Mouse (Mus musculus): ENCODE measurements at regions not wholly inside any gene's neighbourhood (a gene's known extent, or its start where the extent isn't known, plus 50 kb on each side); places are given as distances from the start of the nearest gene placed in this dataset.

DNA sequence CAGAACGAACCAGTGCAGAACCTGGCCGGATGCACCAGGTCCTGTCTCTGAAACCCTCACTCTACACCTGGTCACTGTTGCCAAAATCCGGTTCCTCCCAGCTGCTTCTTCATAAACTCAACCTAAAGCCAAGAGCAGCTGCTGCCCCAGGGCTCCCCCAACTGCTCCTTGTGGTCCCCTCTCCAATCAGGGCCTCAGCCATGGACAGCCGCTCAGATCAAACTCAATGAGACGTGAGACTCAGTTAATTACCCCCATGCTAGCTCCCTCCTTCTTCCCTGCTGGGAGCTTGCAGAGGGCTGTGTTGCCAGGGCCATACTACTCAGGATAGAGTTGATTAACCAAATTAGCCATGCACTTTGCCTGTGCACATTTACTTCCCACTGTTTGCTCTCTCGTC, 240.8 kb upstream of the Pard3b start:
- Histone ChIP-seq H3K9me3 (no peaks in the 10 kb centered on the region), H3K4me3 (no peak overlapping the region), H3K4me1 (peaks cover 4% of the 10 kb centered on the region; the same call in 1 of the 2 replicates), H3K27me3 (ENCODE audit: insufficient read depth, poor library complexity, severe bottlenecking) (no peaks in the 10 kb centered on the region), H3K27ac (no peak overlapping the region), H3K36me3 (no peaks in the 10 kb centered on the region)
- DNase-seq (ENCODE audit: low spot score): no peak
- 59% methylated on average over 6 of the region's 6 CpGs for WGBS

DNA sequence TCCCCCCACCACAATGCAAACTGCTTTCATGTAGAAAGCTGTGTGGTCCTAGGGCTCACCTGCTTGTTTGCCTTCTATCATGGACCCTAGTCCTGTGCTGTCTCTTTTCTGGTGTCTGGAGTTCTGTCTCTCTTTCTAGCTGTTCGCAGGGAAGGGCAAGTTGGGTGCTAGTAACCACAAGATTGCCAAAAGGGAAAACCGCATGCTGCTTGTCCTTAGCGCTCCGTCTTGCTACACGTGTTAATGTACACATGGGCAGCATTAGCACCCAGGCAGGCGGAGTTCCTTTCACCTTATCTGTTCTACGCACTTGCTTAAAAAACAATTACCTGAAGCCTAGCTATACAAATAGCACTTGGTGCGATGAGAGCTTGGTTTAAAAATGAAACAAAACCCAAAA, 236.3 kb upstream of the Pard3b start:
- no peak overlapping the region for H3K27ac ChIP-seq
- WGBS: 52% methylated on average over 8 of the region's 8 CpGs
- H3K4me3 ChIP-seq: peak overlapping the region; percentile 22
- H3K36me3 ChIP-seq: no peaks in the 10 kb centered on the region
- H3K27me3 ChIP-seq (ENCODE audit: insufficient read depth, poor library complexity, severe bottlenecking): no peaks in the 10 kb centered on the region
- no peaks in the 10 kb centered on the region for H3K9me3 ChIP-seq
- peaks cover 4% of the 10 kb centered on the region; the same call in 1 of the 2 replicates for H3K4me1 ChIP-seq
- no peak for DNase-seq (ENCODE audit: low spot score)

DNA sequence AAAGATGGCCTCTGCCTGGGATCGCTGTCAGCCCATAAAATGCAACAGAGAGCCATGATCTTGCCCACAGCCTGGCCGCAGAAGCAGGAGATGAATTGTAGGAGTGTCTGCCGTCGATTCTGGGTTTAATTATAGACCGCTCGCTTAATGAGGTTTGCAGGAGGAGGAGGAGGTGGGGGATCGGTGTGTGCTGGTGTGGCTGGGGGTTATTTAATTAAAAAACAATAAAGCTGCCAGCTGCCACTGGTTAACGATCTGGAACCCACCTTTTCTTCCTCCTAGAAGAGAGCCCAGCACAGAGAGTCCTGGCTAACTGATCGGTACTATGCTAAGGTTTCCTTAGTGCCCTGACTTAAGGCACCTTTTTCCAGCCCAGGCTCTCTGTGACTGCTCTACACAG, 231.4 kb upstream of the Pard3b start:
- peaks cover 3% of the 10 kb centered on the region; the same call in 1 of the 2 replicates for H3K4me1 ChIP-seq

DNA sequence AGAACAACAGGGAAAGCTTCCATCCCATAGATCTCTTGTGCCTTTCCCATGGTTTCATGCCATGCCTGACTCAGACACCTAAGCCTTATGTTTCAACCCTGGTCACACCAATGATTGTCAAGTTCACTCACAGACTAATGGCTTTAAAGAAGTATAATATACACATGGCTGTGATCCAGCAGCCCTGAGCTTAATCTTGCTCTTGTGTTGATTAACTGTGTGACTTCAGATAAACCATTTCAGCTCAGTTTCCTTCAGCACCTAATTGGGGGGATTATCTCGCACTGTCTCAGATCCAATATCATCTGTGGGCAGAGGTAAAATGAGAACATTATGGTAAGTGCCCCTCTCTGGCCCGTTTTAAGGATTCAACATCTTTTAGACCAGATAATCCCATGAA, 223.9 kb upstream of the Pard3b start:
- WGBS: 48% methylated on average over 2 of the region's 2 CpGs
- no peaks in the 10 kb centered on the region for H3K36me3 ChIP-seq

More for the DNA sequence above, 231.4 kb upstream of the Pard3b start:
- Histone ChIP-seq H3K36me3 (no peaks in the 10 kb centered on the region), H3K27me3 (ENCODE audit: insufficient read depth, poor library complexity, severe bottlenecking) (no peaks in the 10 kb centered on the region), H3K4me3 (no peak overlapping the region), H3K9me3 (no peaks in the 10 kb centered on the region), H3K27ac (no peak overlapping the region)
- 74% methylated on average over 9 of the region's 9 CpGs for WGBS
- DNase-seq (ENCODE audit: low spot score): no peak

DNA sequence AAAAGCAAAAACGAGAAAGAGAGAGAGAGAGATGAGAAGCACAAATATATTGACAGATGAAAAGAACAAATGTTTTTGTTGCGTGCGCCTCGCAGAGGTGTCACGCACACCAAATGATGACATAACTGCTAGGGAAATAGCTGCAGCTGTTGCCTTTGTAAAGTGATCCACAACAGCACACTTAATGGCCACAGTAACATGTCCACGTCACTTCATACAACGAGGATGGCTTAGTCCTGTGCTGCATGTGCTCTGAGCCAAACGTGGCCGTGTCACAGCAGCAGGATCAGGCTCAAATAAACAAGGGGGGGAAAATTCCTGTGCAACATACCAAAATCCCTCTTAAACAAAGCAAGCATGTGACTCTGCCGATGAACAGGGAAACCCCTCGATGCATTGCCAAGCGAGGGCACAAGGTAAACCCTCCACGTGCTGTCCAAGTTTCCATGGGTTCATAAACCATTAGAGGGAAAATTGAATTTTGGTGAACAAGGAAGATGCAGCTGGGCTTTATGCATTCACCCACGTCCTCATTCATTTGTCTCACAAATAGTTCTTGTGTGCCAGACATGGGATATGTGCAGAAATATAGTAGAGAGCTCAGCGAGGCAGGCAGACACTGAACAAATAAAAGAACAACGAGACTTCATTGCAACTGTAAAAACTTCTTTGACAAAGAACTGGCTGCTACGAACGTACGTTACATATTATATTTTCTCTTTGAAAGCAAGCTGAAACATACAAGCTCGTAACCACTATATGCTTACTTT, 223.0 kb upstream of the Pard3b start:
- Histone ChIP-seq H3K4me1 (no peaks in the 10 kb centered on the region), H3K27me3 (ENCODE audit: insufficient read depth, poor library complexity, severe bottlenecking) (no peaks in the 10 kb centered on the region), H3K27ac (no peak overlapping the region), H3K9me3 (no peaks in the 10 kb centered on the region), H3K36me3 (no peaks in the 10 kb centered on the region), H3K4me3 (no peak overlapping the region)
- DNase-seq (ENCODE audit: low spot score): no peak
- 81% methylated on average over 20 of the region's 20 CpGs for WGBS

More for the DNA sequence above, 223.9 kb upstream of the Pard3b start:
- H3K4me1 ChIP-seq: no peaks in the 10 kb centered on the region
- H3K27me3 ChIP-seq (ENCODE audit: insufficient read depth, poor library complexity, severe bottlenecking): no peaks in the 10 kb centered on the region
- no peak overlapping the region for H3K27ac ChIP-seq
- no peak for DNase-seq (ENCODE audit: low spot score)
- H3K9me3 ChIP-seq: no peaks in the 10 kb centered on the region
- no peak overlapping the region for H3K4me3 ChIP-seq

- Histone ChIP-seq H3K4me3 (no peak overlapping the region), H3K36me3 (no peaks in the 10 kb centered on the region), H3K9me3 (no peaks in the 10 kb centered on the region), H3K4me1 (no peaks in the 10 kb centered on the region), H3K27me3 (ENCODE audit: insufficient read depth, poor library complexity, severe bottlenecking) (no peaks in the 10 kb centered on the region), H3K27ac (no peak overlapping the region)
- 58% methylated on average over 5 of the region's 5 CpGs for WGBS
- DNase-seq (ENCODE audit: low spot score): no peak
Measured at GRCm38 (mm10) chr1:61418396-61418795, 220.2 kb upstream of the Pard3b start.

DNA sequence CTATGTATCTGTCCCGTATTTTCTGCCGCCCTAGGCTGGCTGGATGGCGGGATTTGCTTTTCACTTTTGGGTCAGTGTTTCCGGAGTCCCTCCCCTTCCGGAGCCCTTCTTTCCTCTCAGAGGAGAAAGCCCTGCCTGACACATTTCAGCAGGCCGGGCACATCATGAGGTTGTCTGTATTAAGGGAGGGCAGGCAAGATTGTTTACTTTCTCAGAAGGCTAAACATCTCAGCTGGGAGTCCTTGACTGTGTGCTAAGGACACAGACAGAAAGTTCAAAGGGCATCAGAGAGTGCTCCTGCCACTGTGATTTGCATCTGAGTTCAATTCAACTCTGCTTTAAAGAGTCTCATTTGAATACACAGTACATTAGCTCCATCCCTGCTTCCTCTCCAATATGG, 218.8 kb upstream of the Pard3b start:
- Histone ChIP-seq H3K4me1 (no peaks in the 10 kb centered on the region), H3K27ac (no peak overlapping the region), H3K9me3 (no peaks in the 10 kb centered on the region), H3K36me3 (no peaks in the 10 kb centered on the region), H3K4me3 (no peak overlapping the region), H3K27me3 (ENCODE audit: insufficient read depth, poor library complexity, severe bottlenecking) (no peaks in the 10 kb centered on the region)
- WGBS: 44% methylated on average over 6 of the region's 6 CpGs
- DNase-seq (ENCODE audit: low spot score): no peak

DNA sequence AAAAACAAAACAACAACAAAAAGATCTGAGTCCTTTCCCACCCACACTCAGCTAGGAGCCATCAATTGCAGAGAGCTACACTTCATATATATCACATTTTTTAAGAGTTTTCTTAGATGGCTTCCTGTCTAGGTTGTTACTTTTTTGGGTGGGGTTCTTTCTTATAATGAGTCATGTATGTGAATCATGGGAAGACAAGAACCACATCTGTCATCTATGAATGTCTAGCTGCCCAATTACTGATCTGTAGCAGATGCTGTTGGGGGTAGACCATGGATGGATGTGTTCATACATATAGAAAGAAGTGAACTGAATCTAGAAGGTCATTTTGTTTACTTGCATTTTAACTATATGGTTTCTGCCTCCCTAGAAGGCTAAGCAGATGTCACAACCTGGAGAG, 215.4 kb upstream of the Pard3b start:
- H3K4me3 ChIP-seq: no peak overlapping the region
- H3K9me3 ChIP-seq: no peaks in the 10 kb centered on the region
- no peak for DNase-seq (ENCODE audit: low spot score)
- H3K36me3 ChIP-seq: no peaks in the 10 kb centered on the region
- no peaks in the 10 kb centered on the region for H3K27me3 ChIP-seq (ENCODE audit: insufficient read depth, poor library complexity, severe bottlenecking)
- H3K4me1 ChIP-seq: no peaks in the 10 kb centered on the region
- no peak overlapping the region for H3K27ac ChIP-seq

DNA sequence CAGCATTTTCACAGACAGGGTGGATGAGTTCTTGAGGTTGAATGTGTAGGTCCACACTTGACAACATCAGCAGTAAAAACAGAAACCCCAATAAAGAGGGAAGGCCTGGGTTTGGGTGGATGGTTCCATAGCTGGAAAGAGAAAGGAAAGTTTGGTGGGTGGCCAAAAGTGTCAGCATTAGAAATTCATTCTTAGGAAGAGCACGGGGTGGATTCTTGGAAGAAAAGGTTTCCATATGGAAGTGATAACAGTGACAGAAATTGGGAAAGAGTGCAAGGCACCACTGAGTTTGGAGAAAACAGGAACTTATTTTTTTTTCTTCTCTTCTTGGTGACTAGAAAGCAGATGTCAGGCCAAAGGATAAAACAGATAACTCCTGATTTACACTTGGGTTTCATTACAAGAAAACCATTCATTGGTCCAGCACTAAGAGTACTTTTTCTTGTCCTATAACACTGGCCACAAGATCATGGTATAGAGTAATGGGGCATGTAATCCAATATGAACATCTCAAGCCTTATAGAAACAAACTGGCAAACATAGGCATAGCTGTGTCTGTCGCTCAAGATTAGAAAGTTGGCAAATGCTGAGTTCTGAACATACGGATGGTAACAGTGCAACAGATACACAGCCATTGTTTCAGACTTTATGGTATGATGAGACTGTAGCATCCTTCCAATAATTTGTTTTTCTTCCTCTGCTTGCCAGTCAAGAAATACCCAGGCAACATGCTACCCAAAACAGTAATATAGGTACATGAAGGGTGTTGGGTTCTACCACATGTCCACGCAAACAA, 209.7 kb upstream of the Pard3b start:
- no peak for DNase-seq (ENCODE audit: low spot score)
- H3K27me3 ChIP-seq (ENCODE audit: insufficient read depth, poor library complexity, severe bottlenecking): no peaks in the 10 kb centered on the region
- 83% methylated on average over 4 of the region's 4 CpGs for WGBS
- no peaks in the 10 kb centered on the region for H3K36me3 ChIP-seq
- H3K27ac ChIP-seq: no peak overlapping the region
- H3K4me1 ChIP-seq: no peaks in the 10 kb centered on the region
- no peak overlapping the region for H3K4me3 ChIP-seq
- no peaks in the 10 kb centered on the region for H3K9me3 ChIP-seq

GRCm38 (mm10) chr1:61437603-61438002, 201.0 kb upstream of the Pard3b start:
- Histone ChIP-seq H3K4me1 (no peaks in the 10 kb centered on the region), H3K9me3 (no peaks in the 10 kb centered on the region), H3K4me3 (no peak overlapping the region), H3K27ac (no peak overlapping the region), H3K27me3 (ENCODE audit: insufficient read depth, poor library complexity, severe bottlenecking) (no peaks in the 10 kb centered on the region), H3K36me3 (no peaks in the 10 kb centered on the region)
- DNase-seq (ENCODE audit: low spot score): no peak
- WGBS: 57% methylated on average over 3 of the region's 3 CpGs

DNA sequence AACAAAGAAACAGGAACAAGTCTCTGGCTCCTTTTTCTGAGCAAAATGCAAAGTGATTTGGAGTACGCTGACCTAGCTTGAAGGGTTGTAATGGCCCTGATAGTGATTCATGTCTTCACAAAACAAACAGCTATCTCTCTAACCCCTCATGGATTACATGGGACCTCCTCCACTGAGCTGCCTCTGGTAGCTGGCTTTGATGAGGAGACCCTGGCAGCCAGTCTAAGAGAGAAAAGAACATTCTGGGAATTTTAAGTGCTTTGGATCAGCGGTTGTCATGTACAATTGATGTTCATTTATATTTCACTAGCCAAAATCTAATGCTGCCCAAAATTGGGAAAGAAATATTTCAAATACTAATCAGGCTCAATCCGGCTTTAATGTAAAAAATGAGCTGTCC, 177.2 kb upstream of the Pard3b start:
- no peak overlapping the region for H3K4me3 ChIP-seq
- H3K9me3 ChIP-seq: no peaks in the 10 kb centered on the region
- no peaks in the 10 kb centered on the region for H3K36me3 ChIP-seq
- DNase-seq (ENCODE audit: low spot score): no peak
- H3K27me3 ChIP-seq (ENCODE audit: insufficient read depth, poor library complexity, severe bottlenecking): no peaks in the 10 kb centered on the region
- 71% methylated on average over 3 of the region's 3 CpGs for WGBS
- no peak overlapping the region for H3K27ac ChIP-seq
- 0 out of 2 replicates have a peak, but pooled peaks cover 2% of the 10 kb centered on the region for H3K4me1 ChIP-seq

GRCm38 (mm10) chr1:61470617-61471214, 167.9 kb upstream of the Pard3b start:
- WGBS: 73% methylated on average over 5 of the region's 5 CpGs
- no peaks in the 10 kb centered on the region for H3K9me3 ChIP-seq

More at GRCm38 (mm10) chr1:61470617-61471214, 167.9 kb upstream of the Pard3b start:
- H3K36me3 ChIP-seq: no peaks in the 10 kb centered on the region
- no peaks in the 10 kb centered on the region for H3K4me1 ChIP-seq
- DNase-seq (ENCODE audit: low spot score): no peak
- H3K27me3 ChIP-seq (ENCODE audit: insufficient read depth, poor library complexity, severe bottlenecking): no peaks in the 10 kb centered on the region
- H3K27ac ChIP-seq: no peak overlapping the region
- H3K4me3 ChIP-seq: no peak overlapping the region

Data from heart, embryonic 10.5 days (tissue).